Mouse (Mus musculus) adrenal gland, postnatal 4 days (tissue): ENCODE measurements at regions not wholly inside any gene's neighbourhood (a gene's known extent, or its start where the extent isn't known, plus 50 kb on each side); places are given as distances from the start of the nearest gene placed in this dataset.

Source experiments
- DNase-seq, 2 experiments: peaks; one replicate each; pipeline ENCODE4 v3.0.0; 2021 to 2022; ENCODE audit warnings: low spot score in 2 of 2, mixed read lengths in 2 of 2

DNA sequence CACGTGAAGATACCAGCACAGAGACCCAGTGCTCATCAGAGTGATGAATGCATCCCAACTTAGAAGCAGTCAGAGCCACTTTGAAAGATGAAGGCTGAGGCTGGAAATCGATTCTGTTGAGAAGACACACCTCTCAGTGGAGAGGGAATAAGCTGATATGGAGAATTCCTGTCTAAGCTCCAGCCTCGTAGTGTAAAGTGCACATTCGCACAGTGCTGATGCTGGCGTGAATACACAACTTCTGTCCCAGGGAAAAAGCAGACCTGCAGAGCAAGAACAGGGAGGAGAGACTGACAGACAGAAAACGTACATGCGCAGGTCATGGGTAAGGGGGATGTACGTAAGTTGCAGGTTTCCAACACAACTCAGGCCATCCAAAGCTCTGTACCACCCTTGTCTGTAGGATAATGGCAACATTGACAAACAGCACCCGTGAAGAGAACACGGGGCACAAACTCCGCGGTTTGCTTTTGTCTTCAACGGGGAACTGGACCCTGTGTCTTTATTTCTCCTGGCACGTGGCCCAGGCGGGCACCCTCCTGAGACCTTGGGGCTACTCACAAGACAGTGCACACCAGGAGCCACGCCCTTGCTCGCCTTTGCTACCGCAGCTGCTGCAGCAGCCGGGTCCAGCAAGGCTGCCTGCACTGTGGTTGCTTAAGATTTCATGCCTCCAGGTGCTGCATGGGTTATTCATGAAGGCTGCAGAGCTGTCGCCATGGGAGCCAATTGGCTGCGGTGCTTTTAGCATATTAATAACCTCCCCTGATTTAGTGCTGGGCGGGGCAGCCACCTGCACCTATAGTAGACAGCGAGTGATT is 434.3 kb downstream of the Cmpk2 start:
- DNase-seq, result no peak

GRCm38 (mm10) chr12:26891190-26891589 is 422.2 kb downstream of the Cmpk2 start:
- DNase-seq, result no peak

DNA sequence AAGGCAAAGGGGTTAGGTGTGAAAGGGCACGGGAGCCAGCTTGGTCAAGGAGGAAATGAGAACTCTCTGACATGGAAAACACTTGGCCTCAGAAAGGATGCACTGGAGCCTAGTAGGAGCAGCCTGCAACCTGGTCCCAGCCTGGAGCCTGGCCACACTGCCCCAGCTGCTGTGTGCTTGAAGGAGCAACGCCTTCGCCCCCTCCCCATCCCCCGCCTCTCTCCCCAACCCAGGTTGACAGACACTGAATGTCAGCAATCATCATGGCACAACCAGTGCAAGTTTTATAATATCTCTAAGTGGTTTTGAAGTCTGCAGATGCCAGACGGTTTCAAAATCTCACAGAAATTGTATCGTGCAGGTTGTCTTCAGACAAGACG is 417.6 kb downstream of the Cmpk2 start:
- no peak for DNase-seq

DNA sequence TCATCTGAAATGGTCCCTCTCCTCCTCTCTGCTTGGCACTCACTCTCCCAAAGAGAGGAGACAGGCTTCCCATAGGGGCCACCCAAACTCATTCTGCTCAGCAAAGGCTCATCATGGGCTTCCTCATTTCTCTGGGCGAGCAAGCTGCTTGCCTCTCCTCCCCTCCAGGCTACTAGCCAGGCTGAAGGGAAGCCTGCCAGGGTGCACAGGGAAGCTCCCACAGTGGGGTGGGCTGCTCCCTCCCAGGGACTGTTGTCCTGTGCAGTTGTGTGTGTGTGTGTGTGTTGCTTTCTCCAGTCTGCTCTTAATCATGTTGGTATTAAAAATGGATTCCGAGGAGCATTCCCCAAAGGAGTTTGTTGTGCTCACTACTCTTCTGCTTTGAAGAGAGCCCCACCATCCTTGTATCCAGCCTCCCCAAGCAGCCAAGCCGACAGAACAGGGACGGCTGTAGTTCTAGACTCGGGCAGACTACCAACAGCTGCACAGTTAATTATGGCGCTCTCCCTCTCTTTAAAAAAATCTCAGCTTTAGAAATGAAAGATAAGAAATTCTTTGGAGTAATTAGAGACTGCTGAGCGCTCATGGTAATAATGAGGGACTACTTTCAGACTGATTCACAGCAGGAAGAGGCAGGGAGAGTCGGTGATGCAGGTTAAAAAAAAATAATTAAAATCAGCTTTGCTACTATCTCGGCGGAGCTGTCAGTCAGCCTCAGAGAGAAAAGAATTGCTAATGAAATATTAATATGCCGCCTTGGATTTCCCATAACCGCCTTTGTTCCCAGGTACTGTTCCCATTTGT is 417.0 kb downstream of the Cmpk2 start:
- DNase-seq, result no peak

DNA sequence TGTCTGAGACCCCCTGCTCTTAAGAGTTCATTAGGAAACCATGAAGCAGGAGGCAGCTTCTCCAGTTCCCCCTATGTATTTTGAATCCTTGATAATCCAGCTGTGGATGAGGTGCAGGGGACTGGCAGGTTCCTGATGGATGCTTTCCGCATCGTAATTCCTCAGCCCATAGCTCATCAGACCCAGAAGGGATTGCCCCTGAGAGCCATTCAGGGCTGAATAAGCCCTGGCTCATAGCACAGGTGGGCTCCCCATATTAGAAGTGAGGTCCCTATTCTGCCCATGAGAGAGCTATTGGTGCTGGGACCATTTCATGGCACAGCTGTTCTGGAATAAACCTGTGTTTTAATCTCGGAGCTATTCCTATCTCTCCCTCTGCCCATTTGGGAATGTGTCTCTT is 416.1 kb downstream of the Cmpk2 start:
- no peak for DNase-seq

- DNase-seq, result peak in 1 of 2 experiments; percentile 44
These were observed 415.2 kb downstream of the Cmpk2 start for GRCm38 (mm10) chr12:26884156-26884555.

- no peak for DNase-seq
These were observed 408.7 kb downstream of the Cmpk2 start for GRCm38 (mm10) chr12:26877691-26878121.

DNA sequence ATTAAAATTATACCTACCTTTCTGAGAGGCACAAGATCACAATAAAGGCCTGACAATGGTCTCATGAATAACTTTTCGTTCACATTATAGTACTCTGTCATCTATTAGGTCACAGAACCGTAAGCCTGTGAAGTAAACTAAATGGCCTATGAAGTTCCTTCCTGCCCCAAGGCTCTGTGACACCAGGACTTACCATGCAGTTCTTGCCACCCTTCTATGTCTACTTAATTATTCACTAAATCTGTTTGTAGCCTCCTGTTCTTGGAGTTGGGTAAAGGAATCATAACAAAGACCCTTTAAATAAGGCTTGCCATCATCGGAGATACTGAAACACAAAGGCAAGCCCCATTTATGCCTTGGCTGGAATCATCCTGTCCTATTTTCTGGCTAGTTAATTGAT is 408.3 kb downstream of the Cmpk2 start:
- DNase-seq, result no peak

GRCm38 (mm10) chr12:26872466-26872865 is 403.5 kb downstream of the Cmpk2 start:
- no peak for DNase-seq

DNA sequence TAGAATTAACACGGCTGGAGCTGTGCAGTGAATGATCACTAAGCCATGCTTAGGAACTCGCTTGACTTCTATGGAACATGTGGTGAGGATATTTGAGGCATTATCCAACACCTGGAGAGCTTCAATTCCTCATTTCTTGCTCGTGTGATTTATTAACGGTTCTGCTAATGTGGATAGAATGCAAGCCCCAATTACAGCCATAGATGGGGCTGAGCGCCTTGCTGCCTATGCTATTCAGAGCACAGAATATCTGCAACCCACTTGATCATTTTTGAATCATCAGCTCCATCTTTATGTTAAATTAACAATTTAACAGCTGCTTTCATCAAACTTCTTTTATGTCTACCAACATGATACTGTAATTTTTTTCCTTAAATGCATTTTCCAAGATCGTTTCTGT is 398.7 kb downstream of the Cmpk2 start:
- DNase-seq, result no peak

DNA sequence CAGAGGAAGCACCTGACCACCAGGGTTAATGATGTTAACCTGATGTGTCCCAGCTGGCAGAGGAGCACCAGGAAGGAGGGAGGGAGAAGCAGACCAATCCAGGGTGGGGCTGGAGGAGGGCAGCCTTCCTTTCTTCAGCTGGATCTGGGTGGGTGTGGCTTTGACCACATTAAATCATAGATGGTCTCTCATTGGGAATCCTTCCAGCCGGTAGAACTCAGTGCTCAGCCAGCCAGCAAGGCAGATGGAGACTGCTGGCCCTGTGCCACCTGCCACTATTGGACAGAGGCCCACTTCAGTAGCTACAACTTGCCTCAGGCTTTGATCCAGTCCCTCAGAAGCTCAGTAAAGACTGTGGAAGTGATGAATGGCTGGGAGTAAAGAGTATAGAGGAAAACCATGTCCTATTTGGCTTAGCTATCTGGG is 386.1 kb downstream of the Cmpk2 start:
- DNase-seq, result no peak

DNA sequence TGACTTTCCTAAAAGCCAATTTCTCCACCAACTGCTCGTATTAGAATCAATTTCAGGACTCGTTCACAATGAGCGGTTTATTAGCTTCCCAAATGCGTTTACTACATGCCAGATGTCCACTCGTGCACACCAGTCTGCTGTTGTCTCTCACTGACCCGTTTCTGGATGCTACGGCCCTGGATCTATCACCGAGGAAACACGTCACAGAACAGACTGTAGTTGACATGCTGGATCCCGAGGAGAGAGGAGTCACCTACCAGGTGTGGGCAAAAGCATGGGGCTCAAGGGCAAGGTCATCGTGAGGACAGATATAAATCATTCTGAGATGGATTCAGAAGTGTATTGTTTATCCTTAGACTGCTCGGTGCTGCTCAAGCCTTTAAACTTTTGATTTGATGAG is 375.9 kb downstream of the Cmpk2 start:
- DNase-seq, result no peak

DNA sequence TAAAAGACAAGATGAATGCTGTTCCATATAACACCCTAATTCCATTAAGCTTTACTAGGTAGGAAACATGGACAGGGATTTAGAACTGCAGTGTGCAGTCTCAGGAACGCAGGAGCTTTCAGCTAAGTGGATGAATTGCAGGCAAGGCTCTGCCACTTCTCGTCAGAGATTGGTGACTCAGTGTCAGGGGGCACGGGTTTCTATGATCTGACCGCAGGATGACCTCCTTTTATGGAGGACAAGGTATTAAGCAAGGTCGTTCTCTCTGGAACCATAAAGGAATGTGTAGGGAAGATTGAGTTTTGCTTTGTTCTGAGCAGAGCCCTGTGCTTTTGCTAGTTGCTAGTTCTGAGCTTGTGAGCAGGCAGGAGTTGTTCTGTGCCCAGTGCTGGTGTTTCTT is 373.7 kb downstream of the Cmpk2 start:
- no peak for DNase-seq

DNA sequence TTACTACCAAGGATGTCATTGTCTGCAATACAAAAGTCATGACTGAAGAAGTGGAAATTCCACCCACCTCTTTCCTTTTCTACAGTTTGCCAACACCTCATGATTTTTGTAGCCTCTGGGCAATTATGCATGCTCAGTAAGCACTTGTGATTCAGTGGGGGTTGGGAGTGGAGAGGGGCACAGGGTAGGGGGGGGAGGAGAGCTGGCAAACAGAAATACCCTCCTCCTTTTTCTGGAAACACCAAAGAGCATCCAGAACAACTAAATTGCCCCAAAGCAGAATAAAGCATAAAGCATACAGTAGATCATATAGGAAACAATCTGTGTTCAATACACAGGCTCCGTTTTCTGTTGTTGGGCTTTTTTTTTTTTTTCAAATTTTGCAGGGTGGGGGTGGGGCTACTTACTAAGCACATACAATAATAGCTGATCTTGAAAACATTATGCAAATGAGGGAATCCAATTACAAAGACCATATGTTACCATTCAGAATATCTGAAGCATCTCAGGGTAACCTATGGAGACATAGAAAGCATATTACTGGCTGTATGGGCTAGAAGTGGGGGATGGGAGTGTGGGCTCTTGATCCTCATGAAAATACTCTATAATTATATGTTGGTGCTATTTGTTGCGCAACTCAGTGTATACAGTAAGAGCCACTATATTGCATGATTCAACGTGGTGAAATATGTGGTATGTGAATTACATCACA is 352.4 kb downstream of the Cmpk2 start:
- no peak for DNase-seq

DNA sequence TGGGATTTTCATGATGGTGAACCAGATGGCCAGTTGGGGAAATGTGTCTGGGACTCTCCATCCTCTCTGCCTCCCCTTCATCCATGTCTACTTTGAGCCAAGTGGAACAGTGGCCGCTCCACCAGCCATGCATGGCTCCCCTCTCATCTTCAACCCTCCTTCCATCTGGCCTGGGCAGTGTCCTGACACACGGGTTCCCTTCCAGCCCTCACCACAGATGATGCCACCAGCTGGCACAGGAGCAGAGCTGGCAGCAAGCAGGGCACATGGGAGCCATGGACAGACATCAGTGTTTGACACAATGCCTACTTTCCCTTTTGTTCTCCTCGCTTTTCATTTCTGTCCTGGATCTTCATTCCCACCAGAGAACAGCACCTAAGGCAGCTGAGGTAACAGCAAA is 348.9 kb downstream of the Cmpk2 start:
- no peak for DNase-seq

- DNase-seq, result no peak
These were observed 346.8 kb downstream of the Cmpk2 start for GRCm38 (mm10) chr12:26815771-26816170.

GRCm38 (mm10) chr12:26810565-26811177 is 341.7 kb downstream of the Cmpk2 start:
- no peak for DNase-seq

- DNase-seq, result no peak
These were observed 340.7 kb downstream of the Cmpk2 start for GRCm38 (mm10) chr12:26809670-26810069.

DNA sequence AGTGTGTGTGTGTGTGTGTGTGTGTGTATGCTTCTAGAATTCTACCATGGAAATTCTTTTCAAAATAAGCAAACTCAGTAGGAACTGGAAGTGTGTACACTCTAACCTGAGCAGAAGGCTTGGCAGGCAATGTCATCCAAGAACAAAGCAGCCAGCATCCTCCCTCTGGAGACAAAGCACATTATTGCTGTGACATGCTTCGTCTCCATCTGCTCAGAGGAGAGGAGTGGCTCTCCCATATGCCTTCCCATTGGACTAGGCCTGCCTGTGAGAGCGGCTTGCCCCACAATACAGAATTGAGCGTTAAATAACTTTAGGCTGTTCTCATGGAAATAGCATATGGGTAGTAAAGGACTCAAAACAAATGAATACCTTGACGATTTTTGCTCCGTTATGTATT is 333.5 kb downstream of the Cmpk2 start:
- DNase-seq, result no peak

- no peak for DNase-seq
These were observed 330.3 kb downstream of the Cmpk2 start for GRCm38 (mm10) chr12:26799310-26799709.

GRCm38 (mm10) chr12:26796367-26796766 is 327.4 kb downstream of the Cmpk2 start:
- DNase-seq, result no peak
